Mouse (Mus musculus) cerebellum, adult 8-10 months (tissue): ENCODE measurements around the gene Itpkb.

Experiments
- DNase-seq: peaks from one replicate; pipeline ENCODE4 v3.0.0; 2022

The Itpkb gene

GRCm38 (mm10) chr1:180402481-180403081 is 72.3 kb downstream of the Itpkb start:
- DNase-seq: no peak

- DNase-seq: no peak
These were observed 73.0 kb downstream of the Itpkb start for GRCm38 (mm10) chr1:180403357-180403693.

- no peak for DNase-seq
These were observed 73.7 kb downstream of the Itpkb start for GRCm38 (mm10) chr1:180403694-180404606.

GRCm38 (mm10) chr1:180404706-180405105 is 74.4 kb downstream of the Itpkb start:
- DNase-seq: no peak

- DNase-seq: no peak
These were observed 75.5 kb downstream of the Itpkb start for GRCm38 (mm10) chr1:180405576-180406335.

- no peak for DNase-seq
These were observed 76.2 kb downstream of the Itpkb start for GRCm38 (mm10) chr1:180406336-180407035.

- DNase-seq: peak; percentile 72
These were observed 76.9 kb downstream of the Itpkb start for GRCm38 (mm10) chr1:180407171-180407671.

- DNase-seq: no peak
These were observed 77.7 kb downstream of the Itpkb start for GRCm38 (mm10) chr1:180407727-180408719.

- no peak for DNase-seq
These were observed 78.5 kb downstream of the Itpkb start for GRCm38 (mm10) chr1:180408832-180409231.

GRCm38 (mm10) chr1:180409771-180410170 is 79.5 kb downstream of the Itpkb start:
- no peak for DNase-seq

- DNase-seq: no peak
These were observed 80.0 kb downstream of the Itpkb start for GRCm38 (mm10) chr1:180410306-180410705.

GRCm38 (mm10) chr1:180415064-180415463 is 84.8 kb downstream of the Itpkb start:
- DNase-seq: no peak

GRCm38 (mm10) chr1:180415836-180416235 is 85.6 kb downstream of the Itpkb start:
- no peak for DNase-seq

GRCm38 (mm10) chr1:180417118-180417517 is 86.8 kb downstream of the Itpkb start:
- DNase-seq: no peak

- DNase-seq: no peak
These were observed 88.8 kb downstream of the Itpkb start for GRCm38 (mm10) chr1:180419059-180419458.

GRCm38 (mm10) chr1:180420496-180421164 is 90.3 kb downstream of the Itpkb start:
- DNase-seq: no peak

GRCm38 (mm10) chr1:180421165-180421909 is 91.1 kb downstream of the Itpkb start:
- no peak for DNase-seq

GRCm38 (mm10) chr1:180422076-180422828 is 92.0 kb downstream of the Itpkb start:
- peak; percentile 73 for DNase-seq

GRCm38 (mm10) chr1:180423008-180423639 is 92.8 kb downstream of the Itpkb start:
- DNase-seq: no peak
